Mouse (Mus musculus): Measurements from ENCODE around the gene Ccdc115. TPM values are rescaled to one million over a fixed set of nuclear protein-coding genes. Genes with fewer than 3 reads are reported as not detected.
"Not testable (repeated sequence)": the region's sequence is repeated elsewhere in the genome, so short reads cannot be mapped to it uniquely, and the experiment has no call there.

Ccdc115 gene
- total RNA-seq, 2 experiments from 2014 or later = 9.9 to 21.1 TPM

- ATAC-seq (replicated peaks; ENCODE audit: low FRiP score, poor library complexity, severe bottlenecking) = peak; percentile 64
Measured at GRCm38 (mm10) chr1:34439961-34440630, 624 bp upstream of the Ccdc115 start.

- ATAC-seq (replicated peaks; ENCODE audit: low FRiP score, poor library complexity, severe bottlenecking) = no peak
Measured at GRCm38 (mm10) chr1:34438381-34439051, 956 bp downstream of the Ccdc115 start.

- ATAC-seq (replicated peaks; ENCODE audit: low FRiP score, poor library complexity, severe bottlenecking) = not testable (repeated sequence)
Measured at GRCm38 (mm10) chr1:34437366-34437765, 2.1 kb downstream of the Ccdc115 start.

- ATAC-seq (replicated peaks; ENCODE audit: low FRiP score, poor library complexity, severe bottlenecking) = no peak
Measured at GRCm38 (mm10) chr1:34436374-34436773, 3.1 kb downstream of the Ccdc115 start.

GRCm38 (mm10) chr1:34435371-34436120, 3.9 kb downstream of the Ccdc115 start:
- no peak for ATAC-seq (replicated peaks; ENCODE audit: low FRiP score, poor library complexity, severe bottlenecking)

GRCm38 (mm10) chr1:34434660-34435160, 4.8 kb downstream of the Ccdc115 start:
- ATAC-seq (replicated peaks; ENCODE audit: low FRiP score, poor library complexity, severe bottlenecking) = peak; percentile 29

GRCm38 (mm10) chr1:34433891-34434521, 5.5 kb downstream of the Ccdc115 start:
- peak; percentile 44 for ATAC-seq (replicated peaks; ENCODE audit: low FRiP score, poor library complexity, severe bottlenecking)

GRCm38 (mm10) chr1:34432776-34433481, 6.5 kb downstream of the Ccdc115 start:
- ATAC-seq (replicated peaks; ENCODE audit: low FRiP score, poor library complexity, severe bottlenecking) = no peak

GRCm38 (mm10) chr1:34432411-34432775, 7.1 kb downstream of the Ccdc115 start:
- ATAC-seq (replicated peaks; ENCODE audit: low FRiP score, poor library complexity, severe bottlenecking) = no peak

- no peak for ATAC-seq (replicated peaks; ENCODE audit: low FRiP score, poor library complexity, severe bottlenecking)
Measured at GRCm38 (mm10) chr1:34431431-34431830, 8.0 kb downstream of the Ccdc115 start.

- no peak for ATAC-seq (replicated peaks; ENCODE audit: low FRiP score, poor library complexity, severe bottlenecking)
Measured at GRCm38 (mm10) chr1:34430981-34431380, 8.5 kb downstream of the Ccdc115 start.

- no peak for ATAC-seq (replicated peaks; ENCODE audit: low FRiP score, poor library complexity, severe bottlenecking)
Measured at GRCm38 (mm10) chr1:34429281-34429680, 10.2 kb downstream of the Ccdc115 start.

- ATAC-seq (replicated peaks; ENCODE audit: low FRiP score, poor library complexity, severe bottlenecking) = no peak
Measured at GRCm38 (mm10) chr1:34428466-34428865, 11.0 kb downstream of the Ccdc115 start.

- no peak for ATAC-seq (replicated peaks; ENCODE audit: low FRiP score, poor library complexity, severe bottlenecking)
Measured at GRCm38 (mm10) chr1:34399182-34399953, 40.1 kb downstream of the Ccdc115 start.

GRCm38 (mm10) chr1:34396321-34396720, 43.2 kb downstream of the Ccdc115 start:
- no peak for ATAC-seq (replicated peaks; ENCODE audit: low FRiP score, poor library complexity, severe bottlenecking)

GRCm38 (mm10) chr1:34389234-34389891, 50.1 kb downstream of the Ccdc115 start:
- no peak for ATAC-seq (replicated peaks; ENCODE audit: low FRiP score, poor library complexity, severe bottlenecking)

- ATAC-seq (replicated peaks; ENCODE audit: low FRiP score, poor library complexity, severe bottlenecking) = no peak
Measured at GRCm38 (mm10) chr1:34388849-34389233, 50.6 kb downstream of the Ccdc115 start.
